Mouse (Mus musculus) T-helper 17 cell (primary cell): Measurements from ENCODE around the gene Magee1.
"Not testable (repeated sequence)": the region's sequence is repeated elsewhere in the genome, so short reads cannot be mapped to it uniquely, and the experiment has no call there.

Experiments
- in situ Hi-C, 2 experiments: fragments of 300-600 bp; cut with MboI, MseI; formaldehyde crosslinking; loops; 1 replicate in 1 of 2; 2 replicates in 1 of 2; pipeline ENCODE4 v1.15.1; 2025; ENCODE audit warnings: high pct_unique_total_duplicates in 2 of 2

Magee1 gene

DNA sequence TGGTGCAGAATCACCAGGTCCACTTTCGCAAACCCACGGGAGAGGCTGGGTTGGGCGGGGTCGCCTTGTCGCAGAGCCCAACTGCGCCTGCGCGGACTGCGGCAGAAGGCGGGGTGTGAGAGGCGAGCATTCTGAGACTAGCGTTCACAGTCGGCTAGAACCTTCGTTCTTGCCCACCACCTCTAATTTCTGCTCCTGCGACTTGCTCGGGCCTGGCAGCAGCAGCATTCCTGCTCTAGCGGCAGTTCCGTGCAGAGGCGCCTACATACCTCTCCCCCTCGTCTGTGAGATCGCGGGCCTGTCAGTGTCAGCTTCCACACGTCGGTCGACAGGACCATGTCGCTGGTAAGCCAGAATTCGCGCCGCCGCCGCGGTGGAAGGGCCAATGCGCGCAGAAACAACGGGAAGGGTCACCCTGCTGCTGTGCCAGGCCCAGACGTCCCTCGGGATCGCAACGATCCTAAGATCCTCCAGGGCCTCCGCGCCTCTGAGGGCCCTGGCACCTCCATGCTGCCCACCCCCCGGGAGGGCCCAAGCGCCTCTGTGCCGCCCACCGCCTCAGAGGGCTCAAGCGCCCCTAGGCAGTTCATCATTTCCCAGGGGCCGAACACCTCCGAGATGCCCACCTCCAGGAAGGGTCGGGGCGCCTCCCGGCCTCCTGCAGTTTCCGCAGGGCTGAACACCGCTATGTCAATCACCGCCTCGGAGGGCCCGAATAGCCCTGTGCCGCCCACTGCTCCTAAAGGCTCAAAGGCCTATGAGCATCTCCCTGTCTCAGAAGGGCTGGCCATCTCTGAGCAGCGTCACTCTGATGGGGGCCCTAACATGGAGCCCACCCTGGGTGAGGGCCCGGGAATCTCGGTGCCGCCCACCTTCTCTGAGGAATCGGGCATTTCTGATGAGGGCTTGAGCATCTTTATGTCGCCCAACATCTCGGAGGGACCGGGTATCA, at the start of gene Magee1:
Gene Magee1, plus strand, starts transcription at position 104 of the 952 bp plus-strand sequence.
- in situ Hi-C loops: loop anchor here in 1 of 2 experiments (25.0 kb wide), 1 partner anchor 1067 kb away; the partner anchor contains the start of gene Pgk1

DNA sequence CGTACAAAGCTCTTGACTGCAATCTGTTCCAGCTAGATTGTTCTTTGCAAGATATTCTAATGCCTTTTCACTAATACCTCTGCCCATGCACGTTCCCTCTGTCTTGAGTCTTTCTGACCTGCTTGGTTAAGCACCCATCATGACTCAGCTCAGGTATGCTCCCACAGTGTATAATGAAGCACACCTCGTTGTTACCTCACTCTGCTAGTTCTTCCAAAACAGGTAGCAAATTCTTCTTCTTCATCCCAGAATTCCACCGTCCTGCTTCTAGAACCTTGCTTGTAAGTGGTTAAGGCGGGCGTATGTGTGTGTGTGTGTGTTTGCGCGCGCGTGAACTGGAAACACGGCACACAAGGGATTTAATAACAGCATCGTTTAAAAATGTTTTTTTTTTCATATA, 41.0 kb upstream of the Magee1 start:
- in situ Hi-C loops: no loop called here

DNA sequence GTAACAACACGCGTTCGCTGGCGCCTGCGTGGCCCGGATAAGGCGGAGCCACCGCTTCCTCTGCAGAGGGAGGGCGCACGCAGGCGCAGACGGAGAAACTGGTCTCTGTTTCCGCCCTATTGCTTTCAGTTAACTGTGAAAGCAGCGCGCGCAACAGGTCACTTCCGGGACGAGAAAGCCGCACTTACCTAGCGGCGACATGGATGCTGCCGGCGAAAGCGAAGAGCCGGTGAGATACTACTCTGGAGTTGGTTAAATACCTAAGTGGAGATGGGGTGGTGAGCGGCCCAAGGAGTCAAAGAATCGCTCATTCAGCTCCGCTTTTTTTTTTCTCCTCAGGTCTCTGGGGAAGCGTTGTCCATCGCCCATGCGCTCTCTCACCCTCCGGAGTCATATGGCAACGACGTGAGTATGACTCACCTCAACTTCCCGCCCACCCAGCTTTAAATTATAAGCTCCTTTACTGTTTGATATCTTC, 40.5 kb upstream of the Magee1 start, which contains the start of gene Pbdc1:
Gene Pbdc1, plus strand, starts transcription at position 142 of the 478 bp plus-strand sequence.
- in situ Hi-C loops: no loop called here

DNA sequence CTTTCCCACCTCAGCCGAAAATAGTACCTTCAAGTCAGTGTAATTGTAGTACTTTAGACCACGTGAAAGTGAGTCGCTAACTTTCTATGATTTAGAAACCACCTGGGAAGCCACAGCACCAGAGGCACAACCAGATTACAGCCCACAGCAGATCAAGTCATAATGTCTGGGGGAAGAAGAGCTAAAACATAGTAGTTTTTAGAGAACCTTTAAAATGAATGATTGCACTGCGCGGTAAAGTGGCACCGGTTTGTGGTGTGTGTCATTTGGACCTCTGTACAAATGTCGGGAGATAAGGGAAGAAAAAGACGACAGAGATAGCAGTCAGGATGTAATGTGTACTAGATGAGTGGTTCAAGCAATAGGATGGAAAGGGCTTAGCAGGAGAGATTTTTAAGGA, 40.1 kb upstream of the Magee1 start:
- in situ Hi-C loops: no loop called here

DNA sequence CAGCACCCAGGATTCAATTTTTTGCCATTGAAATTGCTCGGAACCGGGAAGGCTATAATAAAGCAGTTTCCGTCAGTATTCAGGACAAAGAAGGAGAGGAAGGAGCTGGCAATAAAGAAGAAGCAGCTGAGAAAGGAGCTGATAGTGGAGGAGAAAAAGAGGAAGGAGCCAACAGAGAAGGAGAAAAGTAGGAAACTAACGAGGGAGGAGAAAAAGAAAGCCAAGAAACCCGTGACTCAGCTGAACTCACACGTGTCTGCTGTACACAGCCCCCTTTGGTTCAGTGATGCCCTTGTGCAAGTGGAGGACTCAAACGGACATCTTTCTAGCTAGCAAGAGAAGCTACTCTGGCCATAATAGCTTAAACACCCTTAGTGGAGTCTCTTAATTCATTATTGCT, 37.2 kb upstream of the Magee1 start:
- in situ Hi-C loops: not testable (repeated sequence)

DNA sequence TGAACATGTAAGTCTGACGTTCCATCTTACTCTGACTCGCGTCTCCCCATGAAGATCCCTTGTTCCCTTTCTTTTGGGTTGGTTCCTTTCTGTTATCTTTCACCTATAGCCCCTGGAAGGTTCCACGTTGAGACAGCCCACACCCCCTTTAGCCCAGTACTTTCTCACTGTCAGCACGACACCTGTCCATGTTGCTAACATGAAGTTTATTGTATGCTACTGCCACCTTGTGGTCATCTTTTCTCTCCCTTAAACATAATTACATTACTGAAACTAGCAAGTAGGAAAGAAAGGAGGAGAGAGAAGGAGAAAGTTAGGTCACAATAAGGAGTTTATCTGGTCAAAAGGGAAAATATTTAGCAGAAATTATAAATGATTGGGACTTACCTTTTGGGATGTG, 16.0 kb upstream of the Magee1 start:
- in situ Hi-C loops: loop anchor here in 1 of 2 experiments (25.0 kb wide), 1 partner anchor 1083 kb away; the partner anchor contains the start of gene Pgk1

DNA sequence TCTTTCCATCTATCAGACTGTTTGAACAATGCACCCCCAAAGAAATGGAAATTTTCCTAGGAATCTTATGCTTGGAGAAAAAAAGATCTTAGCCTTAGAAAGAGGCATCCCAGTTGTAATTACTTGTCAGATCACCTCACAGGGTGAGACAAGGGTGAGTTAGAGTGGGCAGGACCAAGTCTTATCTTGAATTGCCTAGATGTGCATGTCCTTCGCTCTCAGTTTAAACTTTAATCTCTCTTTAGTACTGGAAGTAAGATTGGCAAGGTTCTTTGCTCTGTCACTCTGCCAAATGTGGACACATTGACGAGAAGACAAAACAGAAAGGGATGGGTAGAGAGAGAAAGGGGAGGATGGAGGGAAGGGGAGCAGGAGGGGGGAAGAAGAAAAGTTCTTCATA, 5.2 kb upstream of the Magee1 start:
- in situ Hi-C loops: loop anchor here in 1 of 2 experiments (25.0 kb wide), 1 partner anchor 1072 kb away; the partner anchor contains the start of gene Pgk1

DNA sequence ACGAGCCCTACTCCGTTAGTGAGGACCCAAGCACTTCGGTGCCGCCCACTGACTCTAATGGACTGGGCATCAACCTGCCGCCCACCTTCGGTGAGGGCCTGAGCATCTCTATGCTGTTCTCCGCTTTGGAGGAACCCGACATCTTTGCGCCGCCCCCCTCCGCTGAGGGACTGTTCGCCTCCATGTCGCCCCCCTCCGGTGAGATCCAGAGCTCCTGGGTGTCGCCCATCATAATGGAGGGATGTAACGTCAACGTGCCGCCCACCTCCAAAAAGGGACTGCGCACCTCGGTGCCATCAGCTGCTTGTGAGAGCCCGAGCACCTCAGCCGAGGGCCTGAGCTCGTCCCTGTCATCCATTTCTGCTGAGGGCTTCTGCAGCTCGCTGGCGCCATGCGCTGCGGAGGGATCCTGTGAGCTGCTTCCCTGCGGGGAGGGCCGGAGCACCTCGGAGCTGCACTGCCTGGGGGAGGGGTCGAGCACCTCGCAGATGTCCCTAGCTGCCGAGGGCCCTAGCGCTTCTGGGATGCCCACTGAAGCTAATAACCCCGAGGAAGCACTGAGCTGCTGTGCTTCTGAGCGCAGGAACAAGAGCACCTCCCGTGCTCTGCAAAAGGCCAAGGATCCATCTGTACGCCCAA, 1.2 kb downstream of the Magee1 start:
- in situ Hi-C loops: loop anchor here in 1 of 2 experiments (25.0 kb wide), 1 partner anchor 1066 kb away; the partner anchor contains the start of gene Pgk1

DNA sequence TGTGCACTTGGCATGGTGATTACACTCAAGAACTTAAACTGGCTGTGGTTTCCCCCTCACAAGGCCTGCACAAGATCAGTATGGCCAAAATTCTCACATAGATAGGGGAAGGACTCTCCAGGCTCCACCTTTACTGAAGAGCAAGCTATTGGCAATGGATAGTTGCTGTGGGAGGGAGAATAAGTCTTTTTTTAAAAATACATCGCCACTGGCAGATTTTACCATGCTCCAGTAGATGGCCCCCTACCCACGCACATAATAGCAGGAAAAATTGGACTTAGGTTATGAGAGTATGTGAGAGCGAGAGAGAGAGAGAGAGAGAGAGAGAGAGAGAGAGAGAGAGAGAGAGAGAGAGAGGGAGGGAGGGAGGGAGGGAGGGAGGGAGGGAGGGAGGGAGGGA, 4.7 kb downstream of the Magee1 start:
- in situ Hi-C loops: loop anchor here in 1 of 2 experiments (25.0 kb wide), 1 partner anchor 1062 kb away; the partner anchor contains the start of gene Pgk1

DNA sequence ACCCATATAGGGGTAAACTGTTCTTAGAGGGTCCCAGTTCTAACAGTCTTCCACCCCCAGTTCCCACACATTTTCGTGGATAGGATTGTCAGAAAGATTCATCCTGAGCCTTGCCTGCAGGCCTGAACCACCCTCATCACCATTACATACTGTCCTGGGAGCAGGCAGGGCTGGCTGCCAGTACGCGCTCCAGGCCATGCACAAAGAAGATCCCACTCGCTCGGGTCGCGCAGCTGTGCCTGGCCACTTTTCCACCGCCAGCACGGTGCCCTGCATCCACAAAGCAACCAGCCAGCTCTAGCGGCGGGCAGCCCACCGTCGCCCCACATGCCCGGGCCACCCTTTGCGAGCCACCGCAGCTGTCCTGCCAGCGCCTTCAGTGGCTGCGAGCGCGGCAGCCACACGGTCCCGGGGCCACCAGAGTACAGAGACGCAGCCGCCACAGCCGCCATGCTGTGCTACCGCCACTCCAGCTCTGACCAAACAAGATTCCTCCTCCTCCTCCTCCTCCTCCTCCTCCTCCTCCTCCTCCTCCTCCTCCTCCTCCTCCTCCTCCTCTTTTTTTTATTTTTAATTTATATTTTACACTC, 31.8 kb downstream of the Magee1 start:
- in situ Hi-C loops: loop anchor here (10.0 to 25.0 kb wide), 2 partner anchors 635 to 1313 kb away; no protein-coding TSS in a partner anchor

DNA sequence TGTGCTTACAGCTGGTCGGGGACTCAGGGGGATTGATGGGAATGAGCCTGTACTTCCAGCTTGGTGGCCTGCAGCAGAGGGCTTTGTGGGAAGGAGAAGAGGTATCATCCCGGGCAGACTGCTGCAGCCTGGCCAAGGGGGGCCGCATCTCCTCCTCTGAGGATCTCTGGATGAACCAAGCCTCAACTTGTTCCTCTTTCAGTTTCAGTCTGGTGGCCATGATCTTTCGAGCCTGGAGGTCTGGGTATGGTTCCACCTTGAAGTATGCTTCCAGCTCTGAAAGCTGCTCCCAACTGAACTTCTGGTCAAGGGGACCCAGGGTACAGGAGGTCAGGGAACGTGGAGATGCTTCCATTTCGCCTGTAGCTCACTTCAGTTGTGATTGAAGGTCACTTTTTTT, 44.8 kb downstream of the Magee1 start:
- in situ Hi-C loops: loop anchor here in 1 of 2 experiments (25.0 kb wide), 1 partner anchor 622 kb away; no protein-coding TSS in a partner anchor

DNA sequence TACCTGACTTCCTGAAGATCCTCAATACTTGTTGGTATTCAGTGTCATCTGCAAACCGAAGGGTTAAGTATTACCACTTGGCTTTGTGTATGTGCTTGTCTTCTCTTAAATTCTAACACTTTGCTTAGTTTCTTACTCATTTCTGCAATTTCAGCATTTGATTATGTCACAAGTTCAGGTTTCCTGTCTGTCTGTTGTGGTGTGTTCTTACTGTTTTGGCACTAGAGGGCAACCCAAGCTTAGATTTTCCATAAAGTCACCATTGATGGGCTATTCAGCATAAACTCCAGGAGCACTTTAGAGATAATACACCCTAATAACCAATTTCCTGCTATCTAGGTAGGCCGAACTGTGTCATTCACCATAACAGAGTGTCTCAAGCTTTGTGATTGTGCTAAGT, 47.0 kb downstream of the Magee1 start:
- in situ Hi-C loops: loop anchor here in 1 of 2 experiments (25.0 kb wide), 1 partner anchor 620 kb away; no protein-coding TSS in a partner anchor
